Mouse (Mus musculus): Measurements from ENCODE around the gene Atp13a2.

Atp13a2 gene

GRCm38 (mm10) chr4:140962207-140962909, 24.3 kb upstream of the Atp13a2 start:
- DNase-seq (ENCODE audit: low spot score): no peak

DNA sequence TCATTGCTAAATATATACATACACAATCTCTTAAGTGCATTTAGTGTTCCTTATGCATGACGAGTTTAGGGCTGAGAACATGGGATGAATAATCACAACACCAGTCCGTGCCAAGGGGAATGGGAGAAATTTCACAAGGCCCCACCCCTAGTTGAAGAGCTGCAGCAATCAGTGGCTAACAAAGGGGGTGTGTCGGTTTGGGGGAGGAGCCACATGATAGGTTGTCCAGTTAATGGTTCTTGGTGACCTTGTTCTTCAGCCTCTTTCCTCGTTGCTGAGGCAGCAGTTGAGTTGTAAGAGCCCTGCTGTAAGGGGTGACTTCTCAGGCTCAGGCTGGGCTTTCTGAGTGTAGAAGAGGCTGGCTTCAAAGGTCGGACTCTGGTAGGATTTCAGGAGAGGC, 23.7 kb upstream of the Atp13a2 start:
- peak; percentile 28 for DNase-seq (ENCODE audit: low spot score)

DNA sequence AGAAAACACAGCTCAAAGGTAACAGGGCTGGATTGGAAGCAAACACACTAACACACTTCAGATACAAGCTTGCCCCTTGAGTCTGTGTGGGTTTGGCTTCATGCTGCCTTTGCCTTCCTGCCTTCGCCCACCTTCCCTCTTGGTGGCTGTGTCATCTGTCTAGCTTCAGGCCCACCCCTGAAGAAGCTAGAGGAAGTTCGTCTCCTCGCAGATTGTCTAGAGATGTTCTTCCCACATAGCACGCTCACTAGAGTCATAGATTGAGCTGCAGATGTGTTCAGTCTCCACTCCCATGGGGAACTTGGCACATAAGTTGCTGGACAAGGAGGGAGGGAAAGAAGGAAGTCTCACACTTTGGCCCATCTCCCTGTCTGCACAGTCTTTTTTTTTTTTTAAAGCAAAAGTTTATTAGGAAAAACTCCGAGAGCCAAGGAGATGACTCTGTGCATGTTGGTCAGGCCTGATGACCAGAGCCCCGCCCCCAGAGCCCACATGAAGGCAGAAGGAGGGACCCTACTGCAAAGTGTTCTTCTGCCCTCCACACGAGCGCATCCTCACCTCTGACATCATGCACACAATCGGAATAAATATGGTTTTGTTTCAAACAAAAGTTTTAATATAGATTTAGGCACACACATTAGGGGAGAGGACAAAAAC, 22.6 kb upstream of the Atp13a2 start:
- DNase-seq (ENCODE audit: low spot score): no peak

DNA sequence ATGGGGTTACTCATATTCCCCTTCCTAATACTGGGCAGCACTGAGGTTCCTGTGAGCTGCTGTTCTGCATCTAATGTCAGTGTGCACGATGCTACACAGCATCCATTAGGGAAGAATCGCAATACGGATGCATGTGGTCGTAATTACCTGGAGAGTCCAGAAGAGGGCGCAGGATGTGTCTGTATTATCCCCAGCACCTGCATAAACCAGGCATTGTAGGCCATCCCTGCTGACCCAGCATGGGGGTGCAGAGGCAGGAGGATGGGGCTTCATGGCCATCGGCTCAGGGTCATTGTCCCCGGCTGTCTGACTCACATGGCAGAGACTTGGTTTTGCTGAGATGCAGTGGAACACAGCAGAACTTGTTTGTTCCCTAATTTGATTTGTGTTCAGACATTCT, 22.1 kb upstream of the Atp13a2 start:
- peak; percentile 90 for DNase-seq (ENCODE audit: low spot score)

DNA sequence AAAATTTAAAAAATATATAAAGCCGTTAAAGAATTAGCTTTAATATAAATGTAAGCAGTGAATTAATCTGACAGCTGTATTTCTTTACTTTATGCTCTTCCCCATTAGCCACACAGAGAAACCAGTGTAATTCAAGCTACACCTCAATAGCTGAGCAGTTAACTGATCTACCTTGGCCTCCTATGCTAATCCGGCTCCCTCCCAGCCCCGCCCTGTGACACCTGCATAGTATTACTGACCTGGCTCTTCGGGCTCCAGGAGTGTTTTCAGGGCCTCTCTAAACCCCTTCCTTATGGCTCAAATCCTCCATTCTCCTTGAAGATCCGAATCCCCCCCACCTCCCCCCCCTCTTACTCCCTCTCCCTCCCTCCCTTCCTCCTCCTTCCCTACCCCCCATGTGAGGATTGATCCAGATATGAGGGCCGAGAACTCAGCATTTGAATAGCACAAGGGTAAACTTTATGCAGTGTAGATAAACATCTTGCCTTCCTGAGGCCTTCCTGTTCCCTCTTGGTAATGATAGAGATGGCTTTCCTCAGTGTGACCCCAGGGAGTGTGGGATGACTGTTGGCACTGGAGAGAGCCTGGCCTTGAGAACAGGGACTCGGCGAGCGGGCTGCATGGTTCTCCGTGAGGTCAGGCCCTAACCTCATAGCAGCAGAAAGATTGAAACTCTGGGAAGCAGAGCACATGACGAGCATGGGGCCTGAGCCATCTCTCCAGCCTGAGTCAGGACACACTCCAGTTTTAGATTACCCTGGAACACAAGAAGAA, 19.1 kb upstream of the Atp13a2 start:
- no peak for DNase-seq (ENCODE audit: low spot score)

DNA sequence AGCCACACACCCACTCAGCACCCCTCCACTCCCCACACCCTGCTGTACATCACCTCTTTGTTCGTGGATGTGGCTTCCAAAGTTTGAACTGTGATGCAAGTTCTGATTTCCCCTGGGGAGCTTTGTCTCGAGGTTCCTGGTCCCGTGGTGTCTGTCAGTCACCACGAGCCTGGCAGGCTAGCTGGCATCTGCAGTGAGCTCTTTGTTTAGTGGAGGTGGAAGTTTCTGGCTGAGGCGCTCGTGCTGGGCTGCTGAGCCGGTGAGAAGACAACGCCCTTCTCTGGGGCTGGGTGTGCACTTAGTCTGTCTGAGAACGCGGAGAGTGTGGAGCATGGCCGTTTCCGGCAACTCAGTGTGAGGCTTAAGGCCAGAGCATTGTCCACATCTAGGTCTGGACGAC, 15.0 kb upstream of the Atp13a2 start:
- no peak for DNase-seq (ENCODE audit: low spot score)

DNA sequence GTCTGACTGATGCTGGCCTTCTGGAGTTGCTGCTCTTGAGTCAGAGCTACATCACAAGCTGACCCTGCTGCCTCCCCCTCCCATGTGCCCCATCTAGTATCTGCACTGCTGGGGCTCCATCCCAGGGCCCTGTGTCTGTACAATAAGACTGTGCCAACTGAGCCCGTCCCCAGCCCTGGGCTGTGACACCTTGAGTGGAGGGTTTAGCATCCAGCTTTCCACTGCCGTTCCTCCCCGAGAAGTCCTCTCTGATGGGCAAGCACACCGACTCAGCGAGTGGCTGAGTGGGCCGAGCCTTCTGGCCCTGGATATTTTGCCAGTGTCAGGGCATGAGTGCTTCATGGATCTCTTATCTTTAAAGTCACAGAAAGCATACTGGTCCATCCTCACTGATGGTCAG, 12.3 kb upstream of the Atp13a2 start:
- DNase-seq (ENCODE audit: low spot score): no peak

DNA sequence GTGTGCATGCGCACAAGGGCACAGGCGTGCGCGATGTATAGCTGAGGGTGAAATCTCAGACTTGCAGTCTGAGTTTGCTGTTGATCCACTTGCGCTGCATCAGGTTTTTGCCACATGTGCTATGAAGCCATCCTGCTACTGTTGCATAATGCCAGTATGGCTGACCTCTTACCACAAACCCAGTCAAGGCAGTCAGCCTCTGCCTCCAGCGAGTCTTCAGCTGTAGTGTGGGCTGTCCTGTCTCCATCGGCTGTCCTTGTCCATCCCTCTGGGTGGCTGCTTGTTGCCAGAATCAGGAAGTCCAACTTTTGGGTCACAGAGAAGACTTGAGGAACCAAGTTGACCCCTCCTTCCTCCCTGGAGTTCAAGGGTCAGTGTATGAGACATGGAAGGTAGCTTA, 11.3 kb upstream of the Atp13a2 start:
- no peak for DNase-seq (ENCODE audit: low spot score)

DNA sequence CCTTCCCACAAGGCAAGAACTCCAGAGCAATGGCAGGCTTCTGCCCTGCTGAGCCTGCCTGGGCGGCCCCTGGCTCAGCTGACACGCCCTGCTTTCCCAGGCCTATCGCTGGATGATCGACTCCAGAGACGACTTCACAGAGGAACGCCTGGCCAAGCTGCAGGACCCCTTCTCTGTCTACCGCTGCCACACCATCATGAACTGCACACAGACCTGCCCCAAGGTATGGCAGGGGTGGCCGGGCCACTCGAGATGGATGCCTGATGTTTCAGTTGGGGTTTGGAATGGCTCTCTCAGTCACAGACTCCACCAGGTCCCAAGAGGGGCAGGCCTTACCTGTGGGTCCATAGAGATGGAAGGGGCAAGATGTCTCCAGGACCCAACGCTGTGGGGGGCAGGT, 9.4 kb upstream of the Atp13a2 start:
- DNase-seq (ENCODE audit: low spot score): no peak

DNA sequence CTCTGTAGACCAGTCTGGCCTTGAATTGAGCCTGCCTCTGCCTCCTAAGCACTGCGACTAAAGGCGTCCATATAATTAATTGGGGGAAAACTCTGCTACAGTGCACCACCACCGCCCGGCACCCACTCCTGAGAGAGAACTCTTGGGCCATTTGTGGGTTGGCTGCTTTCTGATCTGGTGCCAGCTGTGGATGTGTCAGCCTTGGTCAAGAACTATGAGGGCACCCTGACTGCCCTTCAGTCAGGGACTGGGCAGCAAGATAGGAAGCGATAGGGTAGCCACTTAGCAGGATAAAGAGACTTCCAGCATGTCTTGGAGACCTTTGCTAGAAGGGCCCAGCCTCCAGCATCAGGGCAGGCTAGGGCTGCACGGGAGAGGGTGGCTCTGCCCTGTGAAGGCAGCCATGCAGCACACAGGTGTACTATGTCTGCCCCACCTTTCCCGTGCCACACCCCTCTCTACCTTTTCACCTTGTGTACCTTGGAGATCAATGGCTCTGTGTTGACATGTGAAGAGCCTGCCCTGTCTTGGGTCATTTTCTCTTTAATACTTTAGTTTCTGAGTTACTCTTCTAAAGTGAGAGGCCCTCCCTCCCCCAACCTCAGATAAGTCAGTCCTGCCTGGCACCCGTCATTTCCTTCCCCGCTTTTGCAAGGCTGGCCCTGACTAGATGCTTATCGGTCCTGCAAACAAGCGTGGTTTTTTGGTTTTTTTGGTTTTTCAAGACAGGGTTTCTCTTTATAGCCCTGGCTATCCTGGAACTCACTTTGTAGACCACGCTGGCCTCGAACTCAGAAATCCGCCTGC, 8.6 kb upstream of the Atp13a2 start:
- DNase-seq (ENCODE audit: low spot score): no peak

- DNase-seq (ENCODE audit: low spot score): no peak
These were observed 5.1 kb upstream of the Atp13a2 start for GRCm38 (mm10) chr4:140981605-140982004.

- DNase-seq (ENCODE audit: low spot score): no peak
These were observed 3.9 kb upstream of the Atp13a2 start for GRCm38 (mm10) chr4:140982808-140983207.

- DNase-seq (ENCODE audit: low spot score): no peak
These were observed 3.2 kb upstream of the Atp13a2 start for GRCm38 (mm10) chr4:140983442-140983841.

- no peak for DNase-seq (ENCODE audit: low spot score)
These were observed 2.1 kb upstream of the Atp13a2 start for GRCm38 (mm10) chr4:140984544-140984943.

GRCm38 (mm10) chr4:140986024-140986710, 506 bp upstream of the Atp13a2 start:
- peak; percentile 10 for DNase-seq (ENCODE audit: low spot score)

- no peak for DNase-seq (ENCODE audit: low spot score)
These were observed 803 bp downstream of the Atp13a2 start for GRCm38 (mm10) chr4:140987476-140987875.

DNA sequence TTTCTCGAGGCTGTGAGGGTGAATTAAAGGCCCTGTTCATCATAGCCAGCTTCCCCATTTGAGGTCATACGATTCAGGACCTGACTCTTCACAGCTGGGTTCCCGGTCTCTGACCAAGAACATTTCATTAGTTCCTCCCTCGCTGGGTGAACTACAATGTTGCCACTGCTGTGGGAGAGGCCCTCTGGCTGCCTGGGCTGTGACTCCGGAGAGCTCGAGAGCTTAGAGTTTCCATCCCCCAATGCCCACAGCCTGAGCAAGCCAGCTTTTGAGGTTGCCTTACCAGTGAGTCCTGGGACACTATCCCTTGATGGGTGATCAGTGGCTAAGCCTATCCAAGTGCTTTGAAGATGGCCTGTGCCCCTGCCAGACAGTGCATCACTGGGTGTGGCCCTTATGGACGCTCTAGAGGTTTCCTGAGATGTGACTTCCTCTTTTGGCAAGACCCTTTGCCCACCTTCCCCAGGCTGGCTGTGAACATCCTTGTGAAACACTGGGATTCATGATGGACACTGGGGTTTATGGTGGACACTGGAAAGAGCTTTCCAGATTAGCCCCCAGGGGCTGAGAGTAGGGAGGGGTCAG, 2.1 kb downstream of the Atp13a2 start:
- DNase-seq (ENCODE audit: low spot score): no peak

DNA sequence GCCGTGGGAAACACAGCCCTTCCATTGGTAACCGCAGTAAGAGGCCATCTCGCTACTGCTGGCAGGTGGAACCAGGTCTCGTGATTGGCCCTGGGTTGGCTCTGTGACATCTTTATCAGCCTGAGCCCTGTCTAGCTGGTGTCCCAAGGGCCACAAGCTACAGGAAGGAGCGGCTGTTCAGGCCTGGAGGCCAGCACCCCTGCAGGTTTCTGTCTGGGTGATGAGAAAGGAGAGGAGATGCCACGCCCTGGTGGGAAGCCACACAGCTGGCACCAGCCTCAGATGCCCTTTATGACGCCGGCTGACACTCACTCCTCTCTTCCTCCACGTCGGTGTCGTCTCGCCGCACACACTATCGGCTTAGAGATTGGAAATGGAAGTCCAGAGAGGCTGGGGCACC, 2.8 kb downstream of the Atp13a2 start:
- DNase-seq (ENCODE audit: low spot score): no peak

DNA sequence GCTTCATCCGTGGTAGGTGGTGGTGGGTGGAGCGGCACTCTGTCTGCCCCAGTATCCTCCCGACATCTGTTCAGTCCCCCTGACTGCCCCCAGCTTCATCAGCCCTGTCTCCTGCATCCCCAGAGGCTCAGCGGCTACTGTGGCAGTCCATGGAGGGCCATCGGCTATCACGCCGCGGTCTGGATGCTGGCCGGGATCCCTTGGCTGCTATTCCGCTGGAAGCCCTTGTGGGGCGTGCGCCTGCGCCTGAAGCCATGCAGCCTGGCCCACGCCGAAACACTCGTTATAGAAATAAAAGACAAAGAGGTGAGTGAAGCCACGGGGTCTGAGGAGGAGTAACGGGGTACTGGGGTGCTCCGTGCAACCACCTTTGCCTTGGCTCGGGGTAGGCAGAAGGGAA, 5.5 kb downstream of the Atp13a2 start:
- DNase-seq (ENCODE audit: low spot score): no peak

GRCm38 (mm10) chr4:140993846-140994245, 7.2 kb downstream of the Atp13a2 start:
- DNase-seq (ENCODE audit: low spot score): no peak

DNA sequence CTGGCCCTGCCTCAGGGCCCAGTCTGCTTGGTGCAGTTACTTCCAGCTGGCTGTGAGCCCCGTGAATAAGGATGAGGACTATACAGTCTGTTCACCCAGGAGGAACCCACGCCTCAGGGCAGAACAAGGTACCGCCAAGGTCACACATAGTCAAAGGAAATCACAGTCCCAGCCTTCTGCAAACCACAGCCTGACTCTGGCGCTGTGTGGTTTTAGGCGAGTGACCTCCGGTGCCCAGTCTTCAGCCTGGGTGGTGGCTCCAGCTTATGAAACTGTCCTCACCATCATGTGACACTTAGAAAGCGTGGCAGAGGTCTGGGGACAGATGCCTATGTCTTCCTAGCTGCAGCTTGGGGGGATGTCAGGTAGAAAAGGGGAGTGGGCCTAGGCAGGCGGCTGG, 9.1 kb downstream of the Atp13a2 start:
- DNase-seq (ENCODE audit: low spot score): no peak

Data from embryo, embryonic 10.5 days (tissue).